Mouse (Mus musculus) embryo, embryonic 10.5 days (tissue): ENCODE measurements around the gene Helz2.

ENCODE experiments used
- DNase-seq: peaks from one replicate; pipeline ENCODE4 v3.0.0-alpha.2; 2015; ENCODE audit warnings: low spot score

Helz2 gene

DNA sequence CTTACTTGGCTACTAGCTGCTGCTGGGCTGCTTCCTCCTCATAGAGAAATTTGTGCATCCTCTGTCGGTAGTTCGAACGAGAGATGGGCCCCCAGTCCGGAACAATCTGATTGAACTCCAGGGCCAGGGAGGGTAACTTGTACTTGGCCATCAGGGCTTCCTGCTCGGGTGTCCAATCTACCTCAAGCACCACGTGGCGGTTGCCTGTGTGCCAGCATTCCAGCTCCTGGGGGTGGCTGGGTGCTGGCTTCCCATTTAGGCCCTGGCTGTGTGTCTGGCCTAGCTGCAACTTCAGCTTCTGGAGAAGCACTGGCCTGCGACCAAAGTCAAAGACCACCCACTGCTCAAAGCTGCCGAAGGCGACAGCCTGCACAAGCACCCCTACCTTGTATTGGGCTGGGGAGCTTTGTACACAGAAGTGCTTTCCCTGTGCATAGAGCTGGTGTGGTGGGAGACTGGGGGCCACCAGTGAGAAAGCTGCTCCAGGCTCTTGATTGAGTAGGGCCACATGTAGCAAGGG lies 3.7 kb downstream of the Helz2 start:
- no peak for DNase-seq

- no peak for DNase-seq
These were observed 4.4 kb downstream of the Helz2 start for GRCm38 (mm10) chr2:181237251-181238014.

- no peak for DNase-seq
These were observed 5.9 kb downstream of the Helz2 start for GRCm38 (mm10) chr2:181235681-181236566.

- DNase-seq = no peak
These were observed 7.1 kb downstream of the Helz2 start for GRCm38 (mm10) chr2:181234680-181235079.

GRCm38 (mm10) chr2:181233443-181233842 lies 8.4 kb downstream of the Helz2 start:
- DNase-seq = no peak

DNA sequence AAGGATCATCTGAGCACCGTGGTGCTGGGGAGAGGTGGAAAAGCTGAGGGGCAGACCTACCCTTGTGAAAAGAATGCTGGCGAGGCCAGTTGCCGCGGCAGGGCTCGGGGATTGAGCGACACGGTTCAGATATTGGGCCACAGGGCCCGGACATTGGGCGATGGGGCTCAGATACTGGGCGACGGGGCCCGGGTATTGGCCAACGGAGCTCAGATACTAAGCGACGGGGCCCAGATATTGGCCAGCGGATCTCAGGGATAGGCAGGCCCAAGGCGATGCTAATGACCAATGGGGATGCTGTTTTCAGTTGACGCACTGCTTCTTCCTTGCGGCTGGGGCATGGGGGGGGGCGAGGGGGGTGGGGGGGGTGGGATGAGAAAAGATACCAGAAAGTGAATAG lies 10.7 kb downstream of the Helz2 start:
- no peak for DNase-seq

- no peak for DNase-seq
These were observed 13.5 kb downstream of the Helz2 start for GRCm38 (mm10) chr2:181228335-181228734.

GRCm38 (mm10) chr2:181227122-181227521 lies 14.7 kb downstream of the Helz2 start:
- DNase-seq = no peak

GRCm38 (mm10) chr2:181224994-181225393 lies 16.8 kb downstream of the Helz2 start:
- no peak for DNase-seq

GRCm38 (mm10) chr2:181220361-181220760 lies 21.5 kb downstream of the Helz2 start:
- DNase-seq = no peak

GRCm38 (mm10) chr2:181219538-181220216 lies 22.1 kb downstream of the Helz2 start, which contains the start of gene Fndc11:
TSS of gene Fndc11 (plus strand) at chr2:181220013.
- DNase-seq = peak; percentile 87

- DNase-seq = no peak
These were observed 22.8 kb downstream of the Helz2 start for GRCm38 (mm10) chr2:181218881-181219485.

DNA sequence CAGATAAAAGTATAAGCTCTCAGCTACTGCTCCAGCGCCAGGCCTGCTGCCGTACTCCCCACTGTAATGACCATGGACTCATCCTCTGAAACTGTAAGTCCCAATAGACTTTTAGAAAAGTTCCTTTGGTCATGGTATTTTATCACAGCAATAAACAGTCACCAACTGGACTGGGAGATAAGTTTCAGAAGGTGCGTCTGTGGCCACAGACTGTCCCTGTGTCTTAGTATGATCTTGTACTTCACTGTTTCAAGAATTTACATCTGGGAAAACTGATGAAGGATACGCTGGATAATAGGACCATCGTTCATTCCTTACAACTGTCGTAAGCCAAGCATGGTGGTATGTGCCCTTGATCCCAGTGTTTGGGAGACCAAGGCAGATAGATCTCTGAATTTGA lies 25.8 kb downstream of the Helz2 start:
- DNase-seq = no peak

GRCm38 (mm10) chr2:181213021-181213445 lies 28.8 kb downstream of the Helz2 start, which contains the start of gene Srms:
TSS of gene Srms (minus strand) at chr2:181213185.
- peak; percentile 61 for DNase-seq

DNA sequence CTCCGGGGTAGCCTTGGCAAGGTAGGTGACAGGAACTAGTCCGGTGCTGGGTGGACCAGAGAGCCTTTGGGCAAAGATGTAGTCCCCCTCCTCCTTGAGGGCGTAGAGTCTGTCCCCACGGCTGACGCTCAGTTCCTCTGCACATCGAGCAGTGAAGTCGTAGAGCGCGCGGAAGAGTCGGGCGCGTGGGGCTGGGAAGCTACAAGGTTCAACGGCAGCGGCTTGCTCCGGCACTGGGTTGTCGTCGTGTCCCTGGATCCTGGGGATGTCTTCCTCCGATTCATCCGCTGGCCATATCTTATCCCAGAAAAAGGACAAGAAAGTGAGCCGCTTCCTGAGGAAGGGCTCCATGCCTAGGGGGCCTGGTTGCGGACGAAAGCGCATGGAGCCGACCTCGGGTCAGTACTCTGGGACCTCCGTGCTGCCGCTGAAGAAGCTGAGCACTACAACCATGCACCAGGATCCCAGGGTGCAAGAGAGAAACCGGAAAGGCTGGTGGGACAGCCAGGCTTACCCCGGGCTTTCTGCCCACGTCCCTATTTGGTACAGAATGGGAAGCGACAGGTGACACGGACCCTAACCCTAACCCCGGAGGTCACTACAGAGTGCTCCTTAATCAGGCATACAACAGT lies 29.3 kb downstream of the Helz2 start:
- peak; percentile 32 for DNase-seq

DNA sequence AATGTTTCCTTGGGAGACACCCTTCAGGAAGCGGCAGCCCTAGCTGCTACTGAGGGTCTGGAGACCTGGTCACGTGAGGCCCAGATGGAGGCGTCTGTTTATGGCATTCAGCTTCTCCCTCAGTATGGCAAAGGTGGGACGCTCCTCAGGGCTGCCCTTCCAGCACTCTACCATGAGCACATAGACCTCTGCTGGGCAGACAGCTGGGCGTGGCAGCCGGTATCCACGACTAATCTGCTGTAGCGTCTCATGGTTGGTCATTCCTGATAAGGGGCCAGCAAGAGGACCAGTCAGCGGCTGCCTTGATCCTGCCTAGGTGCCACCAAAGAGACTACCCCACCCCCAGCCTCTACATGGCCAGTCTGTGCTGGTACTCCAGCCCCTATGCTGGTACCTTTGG lies 35.7 kb downstream of the Helz2 start:
- DNase-seq = no peak

DNA sequence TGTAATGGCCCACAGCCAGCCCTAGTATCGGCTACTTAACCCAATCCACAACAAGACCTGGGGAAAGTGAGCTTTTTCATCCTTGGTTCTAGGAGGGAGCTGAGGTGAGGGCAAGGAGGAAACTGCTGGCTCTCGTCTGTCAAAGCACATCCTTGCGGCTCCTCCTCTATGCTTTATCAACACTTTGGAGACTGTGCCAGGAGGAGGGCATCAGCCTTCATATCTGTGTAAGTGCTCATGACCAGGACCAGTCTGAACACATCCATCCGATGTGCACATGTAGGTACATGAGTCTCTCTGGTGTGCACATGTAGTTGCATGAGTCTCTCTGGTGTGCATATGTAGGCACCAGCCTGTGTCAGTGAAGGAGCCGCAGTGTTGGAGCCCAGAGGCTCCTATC lies 36.1 kb downstream of the Helz2 start:
- no peak for DNase-seq

GRCm38 (mm10) chr2:181202886-181203285 lies 38.9 kb downstream of the Helz2 start:
- DNase-seq = no peak

DNA sequence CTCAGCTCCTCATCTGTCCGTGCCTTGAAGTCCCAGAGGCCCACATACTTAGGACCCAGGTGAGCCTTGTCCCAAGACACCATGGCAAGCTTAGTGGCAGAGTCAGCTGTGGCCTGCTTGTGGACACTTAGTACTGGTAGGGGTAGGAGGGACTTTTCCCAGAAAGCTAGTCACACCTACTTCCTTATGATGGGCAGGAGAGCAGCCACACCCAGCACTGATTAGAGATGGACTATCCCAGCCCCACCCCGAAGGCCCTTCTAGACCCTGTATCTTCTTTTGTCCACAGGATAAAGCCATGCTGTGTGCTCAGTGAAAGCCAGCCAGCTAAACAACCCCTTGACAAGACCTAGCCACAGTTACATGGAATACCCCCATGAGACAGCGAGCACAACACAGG lies 39.4 kb downstream of the Helz2 start, which contains the start of gene Ptk6:
Ptk6 (minus strand) TSS at position 368 of the 400 bp plus-strand sequence.
- no peak for DNase-seq

- no peak for DNase-seq
These were observed 40.2 kb downstream of the Helz2 start for GRCm38 (mm10) chr2:181201606-181202005.
